Mouse (Mus musculus) right cerebral cortex, postnatal 25 days (tissue): ENCODE data around the gene Col6a3.
A peak's percentile ranks its signal among the peaks of the same experiment; 100 is the strongest.

Experiments
- DNase-seq: peaks from one replicate; pipeline ENCODE4 v3.0.0; 2022

The Col6a3 gene

GRCm38 (mm10) chr1:90793368-90793767, 50.4 kb downstream of the Col6a3 start:
- DNase-seq, result no peak

GRCm38 (mm10) chr1:90790925-90791324, 52.8 kb downstream of the Col6a3 start:
- no peak for DNase-seq

- DNase-seq, result no peak
Observed at GRCm38 (mm10) chr1:90789506-90789905, 54.3 kb downstream of the Col6a3 start.

- no peak for DNase-seq
Observed at GRCm38 (mm10) chr1:90780446-90780845, 63.3 kb downstream of the Col6a3 start.

GRCm38 (mm10) chr1:90779072-90779471, 64.7 kb downstream of the Col6a3 start:
- no peak for DNase-seq

GRCm38 (mm10) chr1:90775477-90776241, 68.1 kb downstream of the Col6a3 start:
- DNase-seq, result no peak

GRCm38 (mm10) chr1:90771172-90771571, 72.6 kb downstream of the Col6a3 start:
- DNase-seq, result no peak

- no peak for DNase-seq
Observed at GRCm38 (mm10) chr1:90770027-90770426, 73.7 kb downstream of the Col6a3 start.

GRCm38 (mm10) chr1:90769301-90769700, 74.5 kb downstream of the Col6a3 start:
- no peak for DNase-seq

GRCm38 (mm10) chr1:90758091-90758673, 85.6 kb downstream of the Col6a3 start:
- no peak for DNase-seq

GRCm38 (mm10) chr1:90753869-90754563, 89.8 kb downstream of the Col6a3 start:
- no peak for DNase-seq

GRCm38 (mm10) chr1:90751221-90751620, 92.5 kb downstream of the Col6a3 start:
- DNase-seq, result peak; percentile 55

- no peak for DNase-seq
Observed at GRCm38 (mm10) chr1:90750169-90750568, 93.6 kb downstream of the Col6a3 start.

- peak; percentile 50 for DNase-seq
Observed at GRCm38 (mm10) chr1:90748544-90748943, 95.2 kb downstream of the Col6a3 start.

GRCm38 (mm10) chr1:90743941-90744386, 99.8 kb downstream of the Col6a3 start:
- DNase-seq, result peak; percentile 52

GRCm38 (mm10) chr1:90743445-90743844, 100.3 kb downstream of the Col6a3 start:
- no peak for DNase-seq

GRCm38 (mm10) chr1:90742641-90743040, 101.1 kb downstream of the Col6a3 start:
- no peak for DNase-seq

- no peak for DNase-seq
Observed at GRCm38 (mm10) chr1:90740216-90741170, 103.3 kb downstream of the Col6a3 start.

GRCm38 (mm10) chr1:90738913-90739312, 104.9 kb downstream of the Col6a3 start:
- DNase-seq, result no peak

GRCm38 (mm10) chr1:90729466-90729865, 114.3 kb downstream of the Col6a3 start:
- DNase-seq, result no peak

- no peak for DNase-seq
Observed at GRCm38 (mm10) chr1:90723754-90724153, 120.0 kb downstream of the Col6a3 start.

- DNase-seq, result no peak
Observed at GRCm38 (mm10) chr1:90723325-90723724, 120.4 kb downstream of the Col6a3 start.

GRCm38 (mm10) chr1:90722021-90722420, 121.8 kb downstream of the Col6a3 start:
- DNase-seq, result no peak
